Mouse (Mus musculus) cerebellum, adult 2 months (tissue): ENCODE results near the gene Slc45a1. TPM values are rescaled to one million over a fixed set of nuclear protein-coding genes. Genes with fewer than 3 reads are reported as not detected.
A peak's percentile ranks its signal among the peaks of the same experiment; 100 is the strongest.

Source experiments
- DNase-seq, 2 experiments: peaks; one replicate each; pipeline ENCODE4 v3.0.0; 2021
- H3K27ac ChIP-seq: fragments of 200-500 bp; 2 replicates; pipeline ENCODE4 v1.5.1; 2012; ENCODE audit warnings: low read length, control low read depth, inconsistent platforms; ENCODE audit not compliant: insufficient read depth
- H3K27me3 ChIP-seq: fragments of 200-500 bp; 2 replicates; pipeline ENCODE4 v1.6.1; 2012; ENCODE audit warnings: inconsistent platforms, mild to moderate bottlenecking, low read length, moderate library complexity; ENCODE audit not compliant: control insufficient read depth, insufficient read depth
- H3K4me1 ChIP-seq: fragments of 200-500 bp; 2 replicates; pipeline ENCODE4 v1.6.1; 2011; ENCODE audit warnings: low read length; ENCODE audit not compliant: control insufficient read depth, insufficient read depth
- H3K4me3 ChIP-seq: fragments of 200-500 bp; replicated peaks from 2 replicates; pipeline ENCODE3; 2011; ENCODE audit warnings: mild to moderate bottlenecking, low read depth, low read length, control low read depth; ENCODE audit not compliant: insufficient read depth
- CTCF ChIP-seq: fragments of 200-500 bp; IDR thresholded peaks from 2 replicates; pipeline ENCODE4 v1.5.1; 2011; ENCODE audit warnings: low read depth, mild to moderate bottlenecking, control low read depth, low read length, moderate library complexity, borderline replicate concordance; ENCODE audit not compliant: insufficient read depth
- POLR2A ChIP-seq: fragments of 200-500 bp; IDR thresholded peaks from 2 replicates; pipeline ENCODE4 v1.6.1; 2011; ENCODE audit warnings: low read length, control low read depth, borderline replicate concordance; ENCODE audit not compliant: insufficient read depth
- WGBS: fragments of 180-500 bp; shearing (Covaris S2); methylation state at CpG from one replicate; pipeline ENCODE4 v1.1.7; 2018; 5-methylcytosine and 5-hydroxymethylcytosine counted together
- polyA plus RNA-seq: library from polyadenylated mRNA; depleted of rRNA; stranded (reverse); fragments of >200 nt; gene quantifications from 2 replicates; pipeline ENCODE4 v1.2.3, GENCODE M21; 2012; rRNA removed

The Slc45a1 gene
- polyA plus RNA-seq = 49.1 and 54.9 TPM in 2 replicates

GRCm38 (mm10) chr4:150651390-150652277, at the start of gene Slc45a1:
Gene Slc45a1 (minus strand): TSS chr4:150652174.
- peak; percentile 73 to 75 for DNase-seq
- peak within 1 kb of the TSS; percentile 61 for H3K4me3 ChIP-seq
- no peaks in the 10 kb centered on the region for H3K27me3 ChIP-seq
- H3K27ac ChIP-seq = peak within 1 kb of the TSS; percentile 41
- WGBS = 4% methylated on average over 41 of the region's 41 CpGs
- TF ChIP-seq CTCF (no peak), POLR2A (peak; percentile 62; the same call in 1 of the 2 replicates)
- peaks cover 8% of the 10 kb centered on the region for H3K4me1 ChIP-seq

DNA sequence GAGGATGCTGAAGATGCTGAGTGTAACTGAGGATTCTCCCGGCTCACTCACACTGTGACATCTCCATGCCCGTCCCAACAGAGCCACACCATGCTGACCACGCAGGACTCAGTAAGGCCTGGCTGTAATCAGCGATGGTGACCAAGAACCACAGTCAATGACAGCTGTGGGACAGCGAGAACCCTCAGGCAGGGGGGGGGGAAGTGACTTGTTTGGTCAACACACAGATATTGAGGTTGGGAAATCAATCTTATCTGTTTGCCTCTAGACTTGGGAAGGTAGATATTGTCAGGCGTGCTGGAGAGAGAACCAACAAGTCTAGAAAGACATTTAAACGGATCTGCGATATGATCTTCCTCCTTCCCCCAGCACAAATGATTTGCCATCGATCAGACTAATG, 48.9 kb upstream of the Slc45a1 start:
- Histone ChIP-seq H3K4me1 (no peaks in the 10 kb centered on the region), H3K27me3 (no peaks in the 10 kb centered on the region), H3K27ac (no peak overlapping the region), H3K4me3 (no peak overlapping the region)
- TF ChIP-seq CTCF = no peak
- TF ChIP-seq POLR2A = no peak
- DNase-seq = no peak
- WGBS = 93% methylated on average over 9 of the region's 9 CpGs

GRCm38 (mm10) chr4:150694434-150695108, 42.6 kb upstream of the Slc45a1 start:
- Histone ChIP-seq H3K27ac (no peak overlapping the region), H3K27me3 (no peaks in the 10 kb centered on the region), H3K4me1 (no peaks in the 10 kb centered on the region), H3K4me3 (no peak overlapping the region)
- no peak for DNase-seq
- 83% methylated on average over 10 of the region's 10 CpGs for WGBS
- TF ChIP-seq CTCF = no peak
- no peak for TF ChIP-seq POLR2A

DNA sequence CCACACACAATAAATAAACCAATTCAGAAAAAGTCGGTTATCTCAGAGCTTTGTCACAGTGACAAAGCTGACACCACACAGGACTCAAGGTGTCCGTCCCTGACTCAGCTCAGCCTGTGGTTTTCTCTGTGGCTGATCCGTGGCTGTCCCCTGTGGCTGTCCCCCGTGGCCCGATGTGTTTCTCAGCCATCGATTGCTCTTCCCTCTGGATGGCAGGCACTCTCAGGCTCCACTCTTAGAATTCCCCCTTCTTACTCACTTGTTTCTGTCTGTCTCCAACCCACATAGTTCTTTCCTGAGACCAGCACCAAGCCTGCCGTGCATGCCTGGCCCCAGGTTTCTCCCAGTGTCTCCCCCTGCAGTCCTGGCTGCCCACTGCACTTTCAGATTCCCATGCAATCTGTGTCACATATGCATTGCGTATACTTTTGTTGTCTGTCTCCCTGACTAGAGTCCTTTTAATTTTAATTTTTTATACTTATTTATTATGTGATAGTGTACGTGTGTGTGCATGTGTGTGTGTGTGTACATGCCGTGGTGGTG, 41.0 kb upstream of the Slc45a1 start:
- DNase-seq = no peak
- TF ChIP-seq POLR2A = no peak
- no peak for TF ChIP-seq CTCF
- Histone ChIP-seq H3K4me1 (no peaks in the 10 kb centered on the region), H3K27ac (no peak overlapping the region), H3K4me3 (no peak overlapping the region), H3K27me3 (no peaks in the 10 kb centered on the region)
- 73% methylated on average over 10 of the region's 10 CpGs for WGBS

- no peak for DNase-seq
- Histone ChIP-seq H3K4me3 (no peak overlapping the region), H3K27me3 (no peaks in the 10 kb centered on the region), H3K4me1 (peaks cover 4% of the 10 kb centered on the region; the same call in 1 of the 2 replicates), H3K27ac (no peak overlapping the region)
- 52% methylated on average over 3 of the region's 3 CpGs for WGBS
- 0 out of 2 replicates have a peak, but pooled peaks have one; percentile 7 for TF ChIP-seq CTCF
- TF ChIP-seq POLR2A = no peak
Measured at GRCm38 (mm10) chr4:150690759-150691158, 38.8 kb upstream of the Slc45a1 start.

- TF ChIP-seq POLR2A = no peak
- no peak for TF ChIP-seq CTCF
- no peak for DNase-seq
- H3K27ac ChIP-seq = no peak overlapping the region
- WGBS = 95% methylated on average over 10 of the region's 10 CpGs
- peaks cover 4% of the 10 kb centered on the region; the same call in 1 of the 2 replicates for H3K4me1 ChIP-seq
- no peak overlapping the region for H3K4me3 ChIP-seq
- no peaks in the 10 kb centered on the region for H3K27me3 ChIP-seq
Measured at GRCm38 (mm10) chr4:150689553-150689952, 37.6 kb upstream of the Slc45a1 start.

DNA sequence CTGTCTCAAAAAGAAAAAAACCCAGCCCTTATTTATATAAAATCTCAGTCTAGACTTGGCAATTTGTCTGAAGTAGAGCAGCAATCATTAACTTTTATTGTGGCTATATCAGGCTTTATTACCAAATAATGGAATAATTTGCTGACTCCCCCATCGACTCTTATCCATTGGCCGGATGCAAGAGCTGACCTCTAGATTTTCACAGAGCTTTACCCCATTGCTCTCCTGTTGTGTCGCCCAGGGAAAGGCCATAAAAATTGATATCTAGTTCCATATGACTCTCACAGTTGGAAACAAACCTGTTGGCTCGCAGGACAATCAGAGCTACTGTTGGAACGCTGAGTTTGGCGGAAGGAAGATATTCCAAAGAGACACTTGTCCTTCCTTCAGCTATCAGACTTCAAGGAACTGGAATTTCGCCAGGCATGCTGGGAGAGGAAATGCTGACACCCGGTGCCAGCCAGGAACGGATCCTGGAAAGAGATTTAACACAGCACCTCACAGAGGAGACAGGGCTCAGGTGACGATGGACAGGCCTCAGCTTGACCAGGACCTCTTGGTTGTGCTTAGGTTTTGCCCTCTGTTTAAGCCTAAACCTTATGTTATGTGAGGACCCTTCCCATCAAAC, 35.3 kb upstream of the Slc45a1 start:
- TF ChIP-seq CTCF (no peak), POLR2A (no peak)
- WGBS = 26% methylated on average over 10 of the region's 10 CpGs

More for the DNA sequence above, 35.3 kb upstream of the Slc45a1 start:
- H3K27ac ChIP-seq = no peak overlapping the region
- no peak overlapping the region for H3K4me3 ChIP-seq
- peaks cover 4% of the 10 kb centered on the region; the same call in 1 of the 2 replicates for H3K4me1 ChIP-seq
- no peaks in the 10 kb centered on the region for H3K27me3 ChIP-seq
- peak in 1 of 2 experiments; percentile 14 for DNase-seq
